Mouse (Mus musculus) heart, embryonic 16.5 days (tissue): ENCODE results near the gene Dgcr2. TPM values are rescaled to one million over a fixed set of nuclear protein-coding genes. Genes with fewer than 3 reads are reported as not detected.

Experiments
- ATAC-seq: fragments of 200-750 bp; cut with Nextera tagmentation; replicated peaks from 2 replicates; pipeline ENCODE4 v1.8.0; 2017; ENCODE audit warnings: moderate number of reproducible peaks; ENCODE audit not compliant: insufficient read depth, low FRiP score; ENCODE audit errors: extremely low read depth
- H3K27ac ChIP-seq: fragments of 300-500 bp; sonication (generic); 2 replicates; pipeline ENCODE4 v1.5.1; 2014; ENCODE audit warnings: mild to moderate bottlenecking, low read length, control low read depth, moderate library complexity
- H3K27me3 ChIP-seq: fragments of 300-500 bp; sonication (generic); 2 replicates; pipeline ENCODE4 v1.6.1; 2014; ENCODE audit warnings: low read length, mixed read lengths; ENCODE audit not compliant: control insufficient read depth, insufficient read depth
- H3K36me3 ChIP-seq: fragments of 300-500 bp; sonication (generic); 2 replicates; pipeline ENCODE4 v1.6.1; 2014; ENCODE audit not compliant: control insufficient read depth, insufficient read depth
- H3K4me1 ChIP-seq: fragments of 300-500 bp; sonication (generic); 2 replicates; pipeline ENCODE4 v1.6.1; 2014; ENCODE audit warnings: low read length, mixed read lengths; ENCODE audit not compliant: control insufficient read depth, insufficient read depth
- H3K4me2 ChIP-seq: fragments of 300-500 bp; sonication (generic); 2 replicates; pipeline ENCODE4 v1.6.1; 2014; ENCODE audit warnings: low read depth, mild to moderate bottlenecking, control low read depth, low read length
- H3K4me3 ChIP-seq: fragments of 300-500 bp; sonication (generic); 2 replicates; pipeline ENCODE4 v1.5.1; 2014; ENCODE audit warnings: mild to moderate bottlenecking, control low read depth, low read length
- H3K9ac ChIP-seq: fragments of 300-500 bp; sonication (generic); 2 replicates; pipeline ENCODE4 v1.6.1; 2014; ENCODE audit warnings: low read length, control low read depth
- H3K9me3 ChIP-seq: fragments of 300-500 bp; sonication (generic); replicated peaks from 2 replicates; pipeline ENCODE4 v1.6.1; 2016; ENCODE audit warnings: low read length; ENCODE audit not compliant: control insufficient read depth
- WGBS: fragments of 180-500 bp; shearing (Covaris S2); extraction: QIAGEN DNeasy Blood & Tissue Kit; methylation state at CpG from one replicate; pipeline ENCODE4 v1.1.7; 2014; 5-methylcytosine and 5-hydroxymethylcytosine counted together
- polyA plus RNA-seq: library from polyadenylated mRNA; unstranded; fragments of >200 nt; fragmentation: Nextera tagmentation; extraction: Ambion mirVana; gene quantifications from 2 replicates; pipeline ENCODE4 v1.2.1, GENCODE M21; 2015

The Dgcr2 gene
- polyA plus RNA-seq, 1 experiment from 2014 or later: 46.9 TPM

DNA sequence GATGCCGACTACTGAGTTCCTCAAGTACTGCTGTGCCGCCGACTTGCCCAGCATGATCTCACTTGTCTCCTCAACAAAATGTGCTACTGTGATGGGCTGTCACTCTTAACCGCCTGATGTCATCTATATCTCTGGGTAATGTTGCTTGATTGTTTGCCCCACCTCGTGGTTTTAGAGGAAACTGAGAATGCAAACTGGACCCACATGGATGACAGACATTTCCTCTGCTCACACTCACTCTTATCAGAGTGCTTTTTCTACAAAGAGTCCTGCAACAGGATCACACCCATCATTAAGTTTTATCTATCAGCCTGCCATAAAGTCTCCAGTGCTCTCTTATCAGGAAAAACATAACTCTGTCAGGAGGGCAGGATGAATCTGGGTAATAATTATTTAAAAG lies 27.1 kb downstream of the Dgcr2 start:
- no peaks in the 10 kb centered on the region for H3K9me3 ChIP-seq
- H3K27ac ChIP-seq: no peak overlapping the region
- H3K4me3 ChIP-seq: no peak overlapping the region
- no peak overlapping the region for H3K4me2 ChIP-seq
- 0 out of 2 replicates have a peak, but pooled peaks cover 3% of the 10 kb centered on the region for H3K36me3 ChIP-seq
- 44% methylated on average over 5 of the region's 5 CpGs for WGBS
- H3K27me3 ChIP-seq: no peaks in the 10 kb centered on the region
- no peak overlapping the region for H3K9ac ChIP-seq
- peaks cover 18% of the 10 kb centered on the region for H3K4me1 ChIP-seq
- ATAC-seq: no peak

DNA sequence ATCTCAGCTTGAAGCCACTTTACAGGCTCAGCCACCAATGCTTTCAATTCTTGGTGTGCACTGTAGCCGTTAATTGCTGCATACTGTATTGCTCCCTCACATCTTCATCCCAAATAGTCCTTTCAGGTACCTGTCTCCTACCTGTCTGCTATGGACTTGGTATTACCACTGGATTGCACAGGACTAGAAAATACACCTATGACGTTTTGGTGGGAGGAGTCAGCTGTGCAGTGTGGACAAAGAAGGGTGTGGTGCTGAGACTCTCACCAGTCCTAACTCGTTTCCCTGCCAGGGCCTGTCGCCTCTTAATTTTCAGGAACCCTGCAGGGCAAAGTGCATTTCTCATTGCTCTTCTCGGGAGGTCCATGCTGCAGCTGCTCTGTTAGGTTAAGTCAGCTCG lies 32.6 kb downstream of the Dgcr2 start:
- 72% methylated on average over 6 of the region's 6 CpGs for WGBS
- H3K4me1 ChIP-seq: no peaks in the 10 kb centered on the region; the same call in 1 of the 2 replicates
- no peak overlapping the region for H3K4me3 ChIP-seq
- no peak overlapping the region for H3K27ac ChIP-seq
- no peak overlapping the region for H3K9ac ChIP-seq
- no peaks in the 10 kb centered on the region for H3K9me3 ChIP-seq
- 0 out of 2 replicates have a peak, but pooled peaks cover 5% of the 10 kb centered on the region for H3K36me3 ChIP-seq
- H3K27me3 ChIP-seq: no peaks in the 10 kb centered on the region
- ATAC-seq: no peak
- no peak overlapping the region for H3K4me2 ChIP-seq

DNA sequence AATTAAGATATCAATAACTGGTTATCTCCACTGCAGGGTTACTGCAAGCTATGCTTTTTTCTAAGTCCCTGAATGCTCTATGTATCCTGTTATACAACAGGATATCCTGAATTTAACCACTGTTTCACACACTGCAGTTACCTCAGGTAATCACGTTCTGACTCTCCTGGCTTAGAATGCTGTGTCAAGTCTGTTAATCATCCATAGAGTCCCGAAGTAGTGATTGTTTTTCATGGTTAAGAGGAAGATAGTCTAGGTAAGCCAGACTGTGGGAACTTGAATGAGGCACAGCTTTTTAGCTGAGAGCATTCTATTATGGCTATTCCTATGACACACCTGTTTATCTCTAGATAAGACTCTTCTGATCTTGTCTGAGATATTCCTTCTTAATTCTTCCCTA lies 33.1 kb downstream of the Dgcr2 start:
- ATAC-seq: no peak
- Histone ChIP-seq H3K4me1 (no peaks in the 10 kb centered on the region), H3K9me3 (no peaks in the 10 kb centered on the region), H3K27me3 (no peaks in the 10 kb centered on the region), H3K27ac (no peak overlapping the region), H3K4me2 (no peak overlapping the region), H3K9ac (no peak overlapping the region), H3K4me3 (no peak overlapping the region), H3K36me3 (0 out of 2 replicates have a peak, but pooled peaks cover 3% of the 10 kb centered on the region)
- WGBS: 78% methylated on average over 2 of the region's 2 CpGs

DNA sequence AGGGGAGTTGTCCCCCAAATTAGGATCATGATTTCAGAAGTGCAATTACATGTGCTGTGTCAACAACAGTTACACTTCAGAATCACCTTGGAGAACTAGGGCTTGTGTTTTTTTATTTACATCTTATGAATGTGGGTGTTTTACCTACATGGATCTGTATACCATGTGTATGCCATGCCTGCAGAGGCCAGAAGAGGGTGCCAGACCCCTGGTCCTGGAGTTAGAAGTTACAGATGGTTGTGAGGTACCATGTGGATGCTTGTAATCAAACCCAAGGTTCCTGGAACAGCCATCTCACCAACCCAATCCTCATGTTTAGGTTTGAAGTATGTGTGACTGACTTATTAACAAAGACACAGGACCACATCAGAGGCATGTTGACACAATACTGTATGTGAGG lies 39.8 kb downstream of the Dgcr2 start:
- Histone ChIP-seq H3K4me2 (no peak overlapping the region), H3K36me3 (peaks cover 52% of the 10 kb centered on the region), H3K4me3 (no peak overlapping the region), H3K9me3 (no peaks in the 10 kb centered on the region), H3K4me1 (no peaks in the 10 kb centered on the region), H3K27me3 (no peaks in the 10 kb centered on the region), H3K9ac (no peak overlapping the region), H3K27ac (no peak overlapping the region)
- no peak for ATAC-seq

DNA sequence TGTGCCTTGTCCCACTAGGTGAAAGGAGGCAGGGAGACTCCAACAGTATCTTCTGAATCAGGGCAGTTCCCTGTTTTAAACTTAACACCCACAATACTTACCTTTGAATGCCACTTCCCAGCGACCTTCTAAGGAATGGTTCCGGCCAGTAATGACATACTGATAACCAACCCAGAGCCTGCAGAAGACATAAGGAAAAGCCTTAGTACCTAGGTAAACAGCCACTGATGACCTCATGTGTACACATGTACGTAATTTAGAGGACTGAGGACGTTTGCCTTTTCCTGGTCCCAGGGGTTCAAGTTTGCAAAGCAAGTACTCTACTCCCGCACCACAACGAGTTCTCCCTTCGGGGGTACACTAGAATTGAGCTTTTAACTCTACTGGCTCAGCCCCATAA lies 41.2 kb downstream of the Dgcr2 start:
- H3K36me3 ChIP-seq: peaks cover 59% of the 10 kb centered on the region
- H3K9me3 ChIP-seq: no peaks in the 10 kb centered on the region
- ATAC-seq: no peak
- no peaks in the 10 kb centered on the region for H3K27me3 ChIP-seq
- 86% methylated on average over 7 of the region's 7 CpGs for WGBS
- H3K4me3 ChIP-seq: no peak overlapping the region
- no peaks in the 10 kb centered on the region for H3K4me1 ChIP-seq
- no peak overlapping the region for H3K4me2 ChIP-seq
- no peak overlapping the region for H3K27ac ChIP-seq
- H3K9ac ChIP-seq: no peak overlapping the region

DNA sequence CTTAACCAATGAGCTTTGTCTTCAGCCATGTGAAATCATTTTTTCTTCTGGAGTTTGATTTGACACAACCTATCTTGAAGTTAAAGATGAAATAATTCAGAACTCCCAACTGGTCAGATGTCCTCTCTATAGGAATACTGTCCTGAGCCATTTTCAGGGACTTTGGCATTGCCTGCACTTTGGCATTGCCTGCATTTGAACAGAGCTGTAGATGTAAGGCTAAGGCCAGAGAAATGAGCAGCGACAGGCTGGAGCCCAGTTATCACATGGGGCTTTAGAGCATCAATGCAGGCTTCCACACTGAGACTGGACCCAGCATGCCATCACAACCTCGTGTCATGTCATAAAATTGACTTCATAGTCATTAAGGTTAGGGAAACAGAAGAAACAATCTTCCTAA lies 45.1 kb downstream of the Dgcr2 start:
- Histone ChIP-seq H3K4me2 (no peak overlapping the region), H3K36me3 (peaks cover 58% of the 10 kb centered on the region), H3K4me1 (no peaks in the 10 kb centered on the region), H3K9ac (no peak overlapping the region), H3K4me3 (no peak overlapping the region), H3K27ac (no peak overlapping the region), H3K9me3 (no peaks in the 10 kb centered on the region), H3K27me3 (no peaks in the 10 kb centered on the region)
- ATAC-seq: no peak
- 86% methylated on average over 2 of the region's 2 CpGs for WGBS

DNA sequence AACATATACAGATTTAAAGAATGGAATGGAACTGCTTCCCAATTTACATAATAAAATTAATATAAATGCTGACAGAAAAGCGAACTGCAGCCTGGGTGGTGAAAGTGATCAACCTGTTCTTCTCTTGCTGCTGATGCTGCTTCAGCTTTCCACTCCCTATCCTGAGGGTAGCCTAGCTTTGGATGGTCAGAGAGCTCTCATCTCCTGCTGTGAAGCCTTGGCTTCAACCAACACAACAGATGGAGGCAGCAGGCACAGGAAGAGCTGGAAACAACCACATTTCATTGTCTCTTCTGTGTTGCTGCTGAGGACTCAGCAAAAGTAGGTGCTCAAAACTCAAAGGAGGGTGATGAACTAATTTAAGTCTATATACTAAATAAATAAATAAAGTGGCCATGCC lies 46.5 kb downstream of the Dgcr2 start:
- 93% methylated on average over 1 of the region's 1 CpGs for WGBS
- Histone ChIP-seq H3K4me3 (no peak overlapping the region), H3K4me1 (no peaks in the 10 kb centered on the region), H3K27ac (no peak overlapping the region), H3K36me3 (peaks cover 46% of the 10 kb centered on the region), H3K9ac (no peak overlapping the region), H3K9me3 (no peaks in the 10 kb centered on the region), H3K27me3 (no peaks in the 10 kb centered on the region), H3K4me2 (no peak overlapping the region)
- ATAC-seq: no peak

DNA sequence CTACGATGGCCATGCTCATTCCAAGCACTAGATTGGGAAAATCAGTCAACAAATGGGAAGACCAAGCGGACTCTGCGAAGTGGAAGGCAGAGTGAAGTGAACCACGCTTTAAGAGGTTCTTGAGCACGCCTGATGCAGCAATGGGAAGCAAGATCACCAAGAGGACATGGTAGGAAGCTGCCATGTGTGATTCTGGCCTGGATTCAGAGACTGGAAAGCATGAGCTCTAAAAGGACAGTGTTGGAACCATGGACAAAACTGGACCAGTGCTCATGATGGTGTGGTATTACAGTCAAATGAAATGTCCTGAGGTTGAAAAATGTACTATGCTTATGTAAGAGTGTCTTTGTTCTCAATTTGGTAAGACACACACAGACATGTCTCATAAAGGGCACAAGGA lies 47.0 kb downstream of the Dgcr2 start:
- Histone ChIP-seq H3K9ac (no peak overlapping the region), H3K9me3 (no peaks in the 10 kb centered on the region), H3K4me2 (no peak overlapping the region), H3K36me3 (peaks cover 42% of the 10 kb centered on the region), H3K4me3 (no peak overlapping the region), H3K4me1 (no peaks in the 10 kb centered on the region), H3K27ac (no peak overlapping the region), H3K27me3 (no peaks in the 10 kb centered on the region)
- WGBS: 96% methylated on average over 5 of the region's 5 CpGs
- ATAC-seq: no peak

DNA sequence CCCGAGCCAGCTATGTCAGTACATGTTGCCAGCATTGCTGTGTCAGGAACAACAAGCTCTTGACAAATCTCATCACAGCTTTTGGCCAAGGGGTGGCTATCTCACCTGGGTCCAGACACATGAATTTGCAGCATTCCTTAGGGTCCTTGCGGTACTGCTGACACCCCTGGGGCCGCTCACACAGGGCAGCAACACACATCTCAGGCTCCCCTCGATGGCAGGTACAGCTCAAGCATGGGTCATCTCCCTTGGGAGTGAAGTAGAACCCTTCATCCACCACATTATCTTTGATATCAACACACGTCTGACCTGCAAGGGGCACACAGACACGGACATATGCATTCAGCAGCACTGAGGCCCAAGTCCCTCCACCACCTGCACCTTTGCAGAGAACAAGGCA lies 48.9 kb downstream of the Dgcr2 start:
- 75% methylated on average over 6 of the region's 6 CpGs for WGBS
- peaks cover 44% of the 10 kb centered on the region for H3K36me3 ChIP-seq
- no peak for ATAC-seq

DNA sequence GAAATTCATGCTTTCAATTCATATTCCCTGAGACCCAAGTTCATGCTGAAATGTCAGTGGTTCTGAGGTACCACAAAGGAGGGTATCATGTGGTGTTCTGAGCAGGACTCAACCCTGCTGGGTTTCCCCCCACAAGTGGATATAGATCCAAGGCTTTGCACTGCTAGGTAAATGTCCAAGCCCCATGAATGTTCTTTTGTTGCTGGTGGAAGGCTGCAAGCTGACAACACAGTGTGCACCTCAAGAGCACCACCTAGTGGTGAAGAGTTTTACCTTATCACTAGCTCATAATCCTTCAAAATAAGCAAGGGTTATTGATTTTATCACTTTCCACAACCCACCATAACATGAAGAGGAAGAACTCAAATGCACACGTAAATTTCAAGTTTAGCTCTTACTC lies 49.4 kb downstream of the Dgcr2 start:
- WGBS: 18% methylated on average over 1 of the region's 1 CpGs
- no peak overlapping the region for H3K27ac ChIP-seq
- H3K4me2 ChIP-seq: no peak overlapping the region
- peaks cover 44% of the 10 kb centered on the region for H3K36me3 ChIP-seq
- H3K9me3 ChIP-seq: no peaks in the 10 kb centered on the region
- H3K9ac ChIP-seq: no peak overlapping the region
- no peaks in the 10 kb centered on the region for H3K4me1 ChIP-seq
- no peaks in the 10 kb centered on the region for H3K27me3 ChIP-seq
- ATAC-seq: no peak
- no peak overlapping the region for H3K4me3 ChIP-seq

More for the DNA sequence above, 48.9 kb downstream of the Dgcr2 start:
- H3K4me2 ChIP-seq: no peak overlapping the region
- no peak overlapping the region for H3K4me3 ChIP-seq
- H3K9ac ChIP-seq: no peak overlapping the region
- no peak overlapping the region for H3K27ac ChIP-seq
- no peaks in the 10 kb centered on the region for H3K27me3 ChIP-seq
- no peaks in the 10 kb centered on the region for H3K9me3 ChIP-seq
- no peaks in the 10 kb centered on the region for H3K4me1 ChIP-seq
